Mouse (Mus musculus) inflammation-experienced regulatory T-cells, adult 6 months (primary cell): ENCODE measurements at regions not wholly inside any gene's neighbourhood (a gene's known extent, or its start where the extent isn't known, plus 50 kb on each side); places are given as distances from the start of the nearest gene placed in this dataset.

Experiments
- ATAC-seq: one replicate; pipeline ENCODE4 v1.8.0; 2017

GRCm38 (mm10) chr4:33595763-33596162 is 285.7 kb downstream of the Rngtt start:
- no peak for ATAC-seq

GRCm38 (mm10) chr4:33599966-33600365 is 289.9 kb downstream of the Rngtt start:
- no peak for ATAC-seq

GRCm38 (mm10) chr4:33600805-33601204 is 290.7 kb downstream of the Rngtt start:
- ATAC-seq: no peak

GRCm38 (mm10) chr4:33604636-33605035 is 294.5 kb downstream of the Rngtt start:
- ATAC-seq: no peak

- ATAC-seq: no peak
Observed at GRCm38 (mm10) chr4:33639821-33640575, 284.4 kb upstream of the Cnr1 start.

GRCm38 (mm10) chr4:33640576-33641255 is 283.7 kb upstream of the Cnr1 start:
- ATAC-seq: no peak

- no peak for ATAC-seq
Observed at GRCm38 (mm10) chr4:33641883-33642282, 282.5 kb upstream of the Cnr1 start.

GRCm38 (mm10) chr4:33642526-33642925 is 281.9 kb upstream of the Cnr1 start:
- no peak for ATAC-seq

- ATAC-seq: no peak
Observed at GRCm38 (mm10) chr4:33645217-33645616, 279.2 kb upstream of the Cnr1 start.

- ATAC-seq: no peak
Observed at GRCm38 (mm10) chr4:33651292-33651691, 273.1 kb upstream of the Cnr1 start.

- no peak for ATAC-seq
Observed at GRCm38 (mm10) chr4:33659766-33660165, 264.6 kb upstream of the Cnr1 start.

- no peak for ATAC-seq
Observed at GRCm38 (mm10) chr4:33660553-33660952, 263.8 kb upstream of the Cnr1 start.

GRCm38 (mm10) chr4:33661862-33662261 is 262.5 kb upstream of the Cnr1 start:
- no peak for ATAC-seq

GRCm38 (mm10) chr4:33662965-33663364 is 261.4 kb upstream of the Cnr1 start:
- no peak for ATAC-seq

- no peak for ATAC-seq
Observed at GRCm38 (mm10) chr4:33663616-33664473, 260.5 kb upstream of the Cnr1 start.

- no peak for ATAC-seq
Observed at GRCm38 (mm10) chr4:33664474-33664822, 259.9 kb upstream of the Cnr1 start.

- no peak for ATAC-seq
Observed at GRCm38 (mm10) chr4:33665250-33665873, 259.0 kb upstream of the Cnr1 start.

GRCm38 (mm10) chr4:33668431-33668830 is 256.0 kb upstream of the Cnr1 start:
- ATAC-seq: no peak

- no peak for ATAC-seq
Observed at GRCm38 (mm10) chr4:33675044-33675443, 249.3 kb upstream of the Cnr1 start.

- ATAC-seq: no peak
Observed at GRCm38 (mm10) chr4:33679351-33679750, 245.0 kb upstream of the Cnr1 start.

GRCm38 (mm10) chr4:33686135-33686534 is 238.3 kb upstream of the Cnr1 start:
- ATAC-seq: no peak

GRCm38 (mm10) chr4:33687434-33687833 is 237.0 kb upstream of the Cnr1 start:
- no peak for ATAC-seq

- ATAC-seq: no peak
Observed at GRCm38 (mm10) chr4:33693441-33693840, 231.0 kb upstream of the Cnr1 start.
